Mouse (Mus musculus) spleen, adult 18-20 months (tissue): ENCODE measurements around the gene Glcci1.

Experiments used
- DNase-seq, 2 experiments: peaks; one replicate each; pipeline ENCODE4 v3.0.0; 2022; ENCODE audit warnings: mixed read lengths in 2 of 2

Glcci1 gene

GRCm38 (mm10) chr6:8556849-8557571 lies 47.6 kb downstream of the Glcci1 start:
- DNase-seq = no peak

GRCm38 (mm10) chr6:8560682-8561081 lies 51.3 kb downstream of the Glcci1 start:
- DNase-seq = no peak

- DNase-seq = no peak
Observed at GRCm38 (mm10) chr6:8582377-8582776, 73.0 kb downstream of the Glcci1 start.

- no peak for DNase-seq
Observed at GRCm38 (mm10) chr6:8583892-8584291, 74.5 kb downstream of the Glcci1 start.

- no peak for DNase-seq
Observed at GRCm38 (mm10) chr6:8591665-8592064, 82.3 kb downstream of the Glcci1 start.

GRCm38 (mm10) chr6:8617369-8617768 lies 108.0 kb downstream of the Glcci1 start:
- DNase-seq = no peak

GRCm38 (mm10) chr6:8619582-8620350 lies 110.4 kb downstream of the Glcci1 start:
- no peak for DNase-seq

- no peak for DNase-seq
Observed at GRCm38 (mm10) chr6:8623045-8623444, 113.6 kb downstream of the Glcci1 start.

- no peak for DNase-seq
Observed at GRCm38 (mm10) chr6:8628226-8628625, 118.8 kb downstream of the Glcci1 start.

- no peak for DNase-seq
Observed at GRCm38 (mm10) chr6:8628715-8629267, 119.4 kb downstream of the Glcci1 start.

GRCm38 (mm10) chr6:8630531-8630930 lies 121.1 kb downstream of the Glcci1 start:
- no peak for DNase-seq

- no peak for DNase-seq
Observed at GRCm38 (mm10) chr6:8631362-8631761, 122.0 kb downstream of the Glcci1 start.

- DNase-seq = no peak
Observed at GRCm38 (mm10) chr6:8631986-8632632, 122.7 kb downstream of the Glcci1 start.

- DNase-seq = no peak
Observed at GRCm38 (mm10) chr6:8632701-8633100, 123.3 kb downstream of the Glcci1 start.

GRCm38 (mm10) chr6:8638122-8638521 lies 128.7 kb downstream of the Glcci1 start:
- no peak for DNase-seq

- DNase-seq = no peak
Observed at GRCm38 (mm10) chr6:8638899-8639298, 129.5 kb downstream of the Glcci1 start.

GRCm38 (mm10) chr6:8639526-8639925 lies 130.1 kb downstream of the Glcci1 start:
- no peak for DNase-seq

- DNase-seq = no peak
Observed at GRCm38 (mm10) chr6:8640863-8641262, 131.5 kb downstream of the Glcci1 start.

- DNase-seq = no peak
Observed at GRCm38 (mm10) chr6:8644703-8645102, 135.3 kb downstream of the Glcci1 start.

GRCm38 (mm10) chr6:8645708-8646107 lies 136.3 kb downstream of the Glcci1 start:
- DNase-seq = no peak
